ENCODE assay signal across 8 mouse cellular contexts in genomic region chr16:33058033-33058432, GRCm38 (mm10). TPM values are rescaled to one million over a fixed set of nuclear protein-coding genes. Genes with fewer than 3 reads are reported as not detected.
A peak's percentile ranks its signal among the peaks of the same experiment; 100 is the strongest.
DNase-seq lines count a peak whose midpoint lies in the region; ATAC-seq and TF ChIP-seq lines count a peak whose summit lies in the region.

No protein-coding gene starts in this region.

- peak overlapping the region; percentile 75; the same call in 1 of the 2 replicates for H3K4me3 ChIP-seq in layer of hippocampus, adult 2 months
- peak overlapping the region; percentile 15; the same call in 1 of the 2 replicates for H3K4me3 ChIP-seq in embryonic facial prominence, embryonic 12.5 days
- H3K4me3 ChIP-seq in limb, embryonic 10.5 days: peak overlapping the region; percentile 71
- H3K4me3 ChIP-seq in neural tube, embryonic 14.5 days (ENCODE audit: low read depth, low read length): 0 out of 2 replicates have a peak overlapping the region, but pooled peaks have one; percentile 89

- H3K36me3 ChIP-seq in embryonic facial prominence, embryonic 12.5 days: peaks cover 32% of the 10 kb centered on the region
- peaks cover 37% of the 10 kb centered on the region for H3K36me3 ChIP-seq in limb, embryonic 10.5 days
- H3K36me3 ChIP-seq in neural tube, embryonic 14.5 days (ENCODE audit: control insufficient read depth, insufficient read depth, low read length): peaks cover 26% of the 10 kb centered on the region

- WGBS in embryonic facial prominence, embryonic 12.5 days: 90% methylated on average over 16 of the region's 16 CpGs
- 89% methylated on average over 16 of the region's 16 CpGs for WGBS in limb, embryonic 10.5 days
- 90% methylated on average over 16 of the region's 16 CpGs for WGBS in neural tube, embryonic 14.5 days

- peak overlapping the region; percentile 28 for H3K9ac ChIP-seq in embryonic facial prominence, embryonic 12.5 days
- 0 out of 2 replicates have a peak overlapping the region, but pooled peaks have one; percentile 16 for H3K9ac ChIP-seq in neural tube, embryonic 14.5 days (replicated peaks; ENCODE audit: low read depth, low read length)

- TF ChIP-seq CTCF in layer of hippocampus, adult 2 months (conservative IDR thresholded peaks at IDR 0.05): no peak

- H3K9me3 ChIP-seq in embryonic facial prominence, embryonic 12.5 days: no peaks in the 10 kb centered on the region
- H3K9me3 ChIP-seq in limb, embryonic 10.5 days (replicated peaks): no peaks in the 10 kb centered on the region
- no peaks in the 10 kb centered on the region for H3K9me3 ChIP-seq in neural tube, embryonic 14.5 days (ENCODE audit: control insufficient read depth, low read length)

- no peak for DNase-seq in layer of hippocampus, adult 2 months (ENCODE audit: low spot score in 2 of 2)
- no peak for DNase-seq in layer of hippocampus, postnatal 25 days (ENCODE audit: extremely low spot score in 1 of 2, low spot score in 1 of 2)
- no peak for DNase-seq in limb, embryonic 10.5 days (ENCODE audit: low spot score)
- no peak for DNase-seq in spleen, postnatal 14 days (ENCODE audit: low spot score in 2 of 2)
- DNase-seq in MN1 (ENCODE audit: low spot score): no peak
- no peak for DNase-seq in ovary, postnatal 14 days (ENCODE audit: low spot score)

- H3K27me3 ChIP-seq in embryonic facial prominence, embryonic 12.5 days: no peaks in the 10 kb centered on the region
- H3K27me3 ChIP-seq in limb, embryonic 10.5 days (ENCODE audit: low read depth, poor library complexity, severe bottlenecking): no peaks in the 10 kb centered on the region
- H3K27me3 ChIP-seq in neural tube, embryonic 14.5 days (ENCODE audit: control insufficient read depth, insufficient read depth, low read length): no peaks in the 10 kb centered on the region

- peak overlapping the region; percentile 72 for H3K4me2 ChIP-seq in embryonic facial prominence, embryonic 12.5 days (replicated peaks)
- H3K4me2 ChIP-seq in neural tube, embryonic 14.5 days (ENCODE audit: low read depth, low read length): peak overlapping the region; percentile 26

- H3K27ac ChIP-seq in layer of hippocampus, adult 2 months: no peak overlapping the region
- H3K27ac ChIP-seq in embryonic facial prominence, embryonic 12.5 days: no peak overlapping the region
- H3K27ac ChIP-seq in limb, embryonic 10.5 days: no peak overlapping the region
- H3K27ac ChIP-seq in neural tube, embryonic 14.5 days (ENCODE audit: low read depth, low read length): no peak overlapping the region

- no peak for ATAC-seq in embryonic facial prominence, embryonic 12.5 days (ENCODE audit: insufficient number of reproducible peaks, insufficient read depth, low FRiP score, low TSS enrichment)
- ATAC-seq in neural tube, embryonic 14.5 days (ENCODE audit: low read depth): no peak

- peaks cover 18% of the 10 kb centered on the region for H3K4me1 ChIP-seq in embryonic facial prominence, embryonic 12.5 days
- peaks cover 22% of the 10 kb centered on the region for H3K4me1 ChIP-seq in limb, embryonic 10.5 days
- peaks cover 10% of the 10 kb centered on the region for H3K4me1 ChIP-seq in neural tube, embryonic 14.5 days (ENCODE audit: control insufficient read depth, insufficient read depth, low read length)

RNA-seq across cellular contexts. Expression of gene Rpl35a, which starts 1.8 kb away (rescaled TPM):
- 100 to 1,000 TPM; 323 to 325 TPM for total RNA-seq in layer of hippocampus, adult 2 months (2021)
- 100 to 1,000 TPM; 262 to 293 TPM for total RNA-seq in layer of hippocampus, postnatal 25 days (2021)
- polyA plus RNA-seq in embryonic facial prominence, embryonic 12.5 days (2016; fragmentation: Nextera tagmentation; extraction: Ambion mirVana): 849 and 899 TPM in 2 replicates
- 980 and 1,183 TPM in 2 replicates for polyA plus RNA-seq in limb, embryonic 10.5 days (2016; fragmentation: Nextera tagmentation; extraction: Ambion mirVana)
- polyA plus RNA-seq in neural tube, embryonic 14.5 days (2014; fragmentation: Nextera tagmentation; extraction: Ambion mirVana): 450 and 451 TPM in 2 replicates

RNA-seq across cellular contexts. Expression of gene Iqcg, which starts 2.0 kb away (rescaled TPM):
- total RNA-seq in layer of hippocampus, adult 2 months (2021): 1 to 10 TPM; 4.8 to 5.4 TPM
- total RNA-seq in layer of hippocampus, postnatal 25 days (2021): 1 to 10 TPM; 3.3 to 4.0 TPM
- polyA plus RNA-seq in embryonic facial prominence, embryonic 12.5 days (2016; fragmentation: Nextera tagmentation; extraction: Ambion mirVana): 2.4 and 3.1 TPM in 2 replicates
- polyA plus RNA-seq in limb, embryonic 10.5 days (2016; fragmentation: Nextera tagmentation; extraction: Ambion mirVana): 1.8 and 2.5 TPM in 2 replicates
- polyA plus RNA-seq in neural tube, embryonic 14.5 days (2014; fragmentation: Nextera tagmentation; extraction: Ambion mirVana): 5.8 and 6.6 TPM in 2 replicates

RNA-seq across cellular contexts. Expression of gene Lmln, which starts 4.3 kb away (rescaled TPM):
- 10 to 100 TPM; 11.5 to 16.8 TPM for total RNA-seq in layer of hippocampus, adult 2 months (2021)
- total RNA-seq in layer of hippocampus, postnatal 25 days (2021): 10 to 100 TPM; 16.5 to 18.1 TPM
- 1.8 and 3.4 TPM in 2 replicates for polyA plus RNA-seq in embryonic facial prominence, embryonic 12.5 days (2016; fragmentation: Nextera tagmentation; extraction: Ambion mirVana)
- 1.8 and 2.3 TPM in 2 replicates for polyA plus RNA-seq in limb, embryonic 10.5 days (2016; fragmentation: Nextera tagmentation; extraction: Ambion mirVana)
- polyA plus RNA-seq in neural tube, embryonic 14.5 days (2014; fragmentation: Nextera tagmentation; extraction: Ambion mirVana): 3.5 and 4.9 TPM in 2 replicates

Comparison
In these comparisons a context has a peak if more than half of its experiments do, and no peak if none do; other contexts are left out.
1. H3K4me3 ChIP-seq: peak in every context shown above with its lines; median percentile 89 in neural tube, embryonic 14.5 days; 75 in layer of hippocampus, adult 2 months; 71 in limb, embryonic 10.5 days; 15 in embryonic facial prominence, embryonic 12.5 days.